Mouse (Mus musculus) common myeloid progenitor, adult 5-6 weeks (primary cell): ENCODE measurements around the gene Tmem217. TPM values are rescaled to one million over a fixed set of nuclear protein-coding genes. Genes with fewer than 3 reads are reported as not detected.
A peak's percentile ranks its signal among the peaks of the same experiment; 100 is the strongest.

Source experiments
- ATAC-seq: replicated peaks from 2 replicates; pipeline ENCODE4 v1.8.0; 2016; ENCODE audit warnings: low read depth, mild to moderate bottlenecking, moderate TSS enrichment, inconsistent platforms; ENCODE audit not compliant: poor library complexity, severe bottlenecking
- total RNA-seq: library from RNA; stranded (forward); fragments of 200-1000, 187-1606 nt; gene quantifications from 2 replicates; pipeline ENCODE4 v1.2.3, GENCODE M21; 2017

The Tmem217 gene
- 0.05 TPM in 1 of 2 replicates, not detected in the other for total RNA-seq

- ATAC-seq: no peak
These were observed at the start of gene Tmem217 for GRCm38 (mm10) chr17:29552162-29552732. Tmem217 (minus strand) TSS chr17:29552385.

- no peak for ATAC-seq
These were observed 49.2 kb upstream of the Tmem217 start for GRCm38 (mm10) chr17:29601391-29601790.

- ATAC-seq: no peak
These were observed 47.4 kb upstream of the Tmem217 start for GRCm38 (mm10) chr17:29599537-29599936.

- ATAC-seq: no peak
These were observed 46.9 kb upstream of the Tmem217 start for GRCm38 (mm10) chr17:29599051-29599450.

- ATAC-seq: no peak
These were observed 44.6 kb upstream of the Tmem217 start for GRCm38 (mm10) chr17:29596771-29597132.

GRCm38 (mm10) chr17:29595891-29596770 lies 43.9 kb upstream of the Tmem217 start:
- ATAC-seq: no peak

- ATAC-seq: no peak
These were observed 37.2 kb upstream of the Tmem217 start for GRCm38 (mm10) chr17:29589221-29589898.

- ATAC-seq: no peak
These were observed 34.7 kb upstream of the Tmem217 start for GRCm38 (mm10) chr17:29586921-29587320.

GRCm38 (mm10) chr17:29585446-29585845 lies 33.3 kb upstream of the Tmem217 start:
- no peak for ATAC-seq

GRCm38 (mm10) chr17:29584737-29585136 lies 32.6 kb upstream of the Tmem217 start:
- ATAC-seq: no peak

GRCm38 (mm10) chr17:29584306-29584705 lies 32.1 kb upstream of the Tmem217 start:
- peak; percentile 62 for ATAC-seq

GRCm38 (mm10) chr17:29583569-29583968 lies 31.4 kb upstream of the Tmem217 start:
- no peak for ATAC-seq

GRCm38 (mm10) chr17:29579579-29580126 lies 27.5 kb upstream of the Tmem217 start:
- ATAC-seq: no peak

GRCm38 (mm10) chr17:29569831-29570230 lies 17.6 kb upstream of the Tmem217 start:
- ATAC-seq: no peak

- no peak for ATAC-seq
These were observed 16.2 kb upstream of the Tmem217 start for GRCm38 (mm10) chr17:29568435-29568834.

GRCm38 (mm10) chr17:29565521-29565920 lies 13.3 kb upstream of the Tmem217 start:
- no peak for ATAC-seq

GRCm38 (mm10) chr17:29558476-29558875 lies 6.3 kb upstream of the Tmem217 start:
- no peak for ATAC-seq

GRCm38 (mm10) chr17:29556893-29557292 lies 4.7 kb upstream of the Tmem217 start:
- no peak for ATAC-seq

GRCm38 (mm10) chr17:29556456-29556855 lies 4.3 kb upstream of the Tmem217 start:
- ATAC-seq: no peak

- no peak for ATAC-seq
These were observed 2.0 kb upstream of the Tmem217 start for GRCm38 (mm10) chr17:29554176-29554575.

- ATAC-seq: 0 out of 2 replicates have a peak, but pooled peaks have one; percentile 9
These were observed 1.2 kb downstream of the Tmem217 start for GRCm38 (mm10) chr17:29551019-29551418.
